Mouse (Mus musculus): ENCODE data around the gene Nr4a1.

Nr4a1 gene

DNA sequence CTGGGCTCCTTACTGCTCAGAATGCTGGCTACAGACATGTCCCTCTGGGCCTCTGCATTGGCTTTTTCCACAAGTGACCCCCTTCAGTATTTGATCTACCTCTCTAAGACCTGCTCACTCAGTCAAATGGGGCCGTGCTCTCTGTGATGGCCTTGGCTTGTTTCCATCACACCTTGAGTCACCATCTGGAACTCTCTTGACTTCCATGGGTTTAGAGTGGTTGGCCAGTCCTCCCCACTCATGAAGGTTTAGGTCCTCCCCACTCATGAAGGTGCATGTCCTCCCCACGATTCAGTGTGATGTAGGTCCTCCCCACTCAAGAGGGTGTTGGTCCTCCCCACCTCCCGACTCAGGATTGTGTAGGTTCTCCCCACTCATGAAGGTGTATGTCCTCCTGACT lies 20.9 kb upstream of the Nr4a1 start:
- in situ Hi-C loops (cut with MboI, MseI) = no loop called here

GRCm38 (mm10) chr15:101233641-101234275 lies 20.3 kb upstream of the Nr4a1 start:
- in situ Hi-C loops (cut with MboI, MseI) = no loop called here

GRCm38 (mm10) chr15:101234611-101235341 lies 19.3 kb upstream of the Nr4a1 start:
- in situ Hi-C loops (cut with MboI, MseI) = loop anchor here (5.0 kb wide), 1 partner anchor 42 kb away; no protein-coding TSS in a partner anchor

GRCm38 (mm10) chr15:101235342-101235698 lies 18.7 kb upstream of the Nr4a1 start:
- in situ Hi-C loops (cut with MboI, MseI) = loop anchor here (5.0 kb wide), 1 partner anchor 43 kb away; no protein-coding TSS in a partner anchor

GRCm38 (mm10) chr15:101235728-101236327 lies 18.2 kb upstream of the Nr4a1 start:
- in situ Hi-C loops (cut with MboI, MseI) = loop anchor here (5.0 kb wide), 1 partner anchor 44 kb away; no protein-coding TSS in a partner anchor

GRCm38 (mm10) chr15:101236878-101237277 lies 17.2 kb upstream of the Nr4a1 start:
- in situ Hi-C loops (cut with MboI, MseI) = loop anchor here (5.0 kb wide), 1 partner anchor 45 kb away; no protein-coding TSS in a partner anchor

DNA sequence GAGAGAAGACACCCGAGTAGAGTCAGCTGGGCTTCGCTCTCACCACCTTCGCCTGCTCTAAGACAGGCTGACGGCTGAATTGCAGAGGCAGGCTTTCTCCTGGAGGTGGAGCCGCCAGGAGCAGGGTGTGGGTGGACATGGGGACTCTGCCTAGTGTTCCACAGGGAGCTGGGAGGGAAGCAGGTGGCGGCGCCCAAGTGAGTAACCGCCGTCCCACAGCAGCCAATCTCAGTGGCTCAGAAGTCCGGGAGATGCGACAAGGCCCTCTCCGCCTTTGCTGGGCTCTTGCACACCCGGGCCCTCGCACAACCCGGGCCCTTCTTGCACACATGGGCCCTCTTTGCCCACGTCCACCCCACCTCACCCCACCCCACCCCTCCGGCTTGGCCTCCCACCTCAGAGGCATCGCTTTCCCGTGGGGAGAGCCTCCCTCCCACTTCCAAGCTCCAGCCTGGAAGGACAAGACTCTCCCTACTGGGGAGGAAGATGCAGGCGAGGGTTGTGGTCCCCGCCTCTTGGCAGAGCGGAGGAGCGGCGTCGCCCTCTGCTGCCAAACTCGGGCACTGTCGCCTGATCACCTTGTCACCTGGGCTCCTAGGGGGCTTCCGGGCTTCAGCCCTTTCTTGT lies 15.1 kb upstream of the Nr4a1 start:
- in situ Hi-C loops (cut with MboI, MseI) = loop anchor here (5.0 kb wide), 1 partner anchor 47 kb away; no protein-coding TSS in a partner anchor

DNA sequence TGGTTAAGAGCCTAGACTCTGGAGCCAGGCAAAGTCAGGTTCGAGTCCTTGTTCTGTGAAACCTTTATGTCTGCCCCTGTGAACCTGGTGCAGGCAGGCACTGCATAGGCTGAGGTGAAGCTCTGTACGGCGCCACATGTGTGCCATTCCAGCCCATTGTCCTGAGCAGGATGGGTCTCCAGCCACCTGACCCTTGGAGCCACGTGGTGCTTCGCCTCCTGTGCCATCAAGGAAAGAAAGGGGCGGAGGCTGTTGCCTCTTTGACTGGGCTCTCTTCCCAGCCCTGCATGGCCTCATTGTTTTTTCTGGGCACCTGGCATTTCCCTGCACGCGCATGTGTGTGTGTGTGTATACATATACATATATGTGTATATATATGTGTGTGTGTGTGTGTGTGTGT lies 14.2 kb upstream of the Nr4a1 start:
- in situ Hi-C loops (cut with MboI, MseI) = loop anchor here (5.0 kb wide), 2 partner anchors 37 to 48 kb away; no protein-coding TSS in a partner anchor

DNA sequence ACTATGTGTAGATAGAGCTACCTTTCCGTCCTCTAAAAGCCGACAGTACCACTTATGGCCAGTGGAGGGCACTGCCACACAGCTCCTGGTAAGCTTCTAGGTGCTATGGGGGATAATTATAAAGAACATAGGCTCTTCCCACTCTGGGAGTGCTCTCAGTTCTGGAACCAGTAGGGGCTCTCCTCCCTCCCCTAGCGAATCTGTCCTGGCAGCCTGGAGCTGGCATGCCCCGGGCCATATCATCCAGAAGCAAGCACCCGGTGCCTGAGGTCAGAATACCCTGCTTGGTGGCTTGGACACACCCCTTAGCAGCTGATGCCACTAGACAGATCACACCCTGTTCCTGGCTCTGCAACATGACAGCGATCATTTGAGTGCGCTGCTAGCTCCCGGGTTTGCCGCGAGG lies 13.3 kb upstream of the Nr4a1 start:
- in situ Hi-C loops (cut with MboI, MseI) = loop anchor here (5.0 kb wide), 1 partner anchor 36 kb away; no protein-coding TSS in a partner anchor

- in situ Hi-C loops (cut with MboI, MseI) = loop anchor here (5.0 kb wide), 1 partner anchor 36 kb away; no protein-coding TSS in a partner anchor
These were observed 12.8 kb upstream of the Nr4a1 start for GRCm38 (mm10) chr15:101241236-101241635.

- in situ Hi-C loops (cut with MboI, MseI) = loop anchor here (5.0 kb wide), 1 partner anchor 35 kb away; no protein-coding TSS in a partner anchor
These were observed 12.2 kb upstream of the Nr4a1 start for GRCm38 (mm10) chr15:101241853-101242252.

DNA sequence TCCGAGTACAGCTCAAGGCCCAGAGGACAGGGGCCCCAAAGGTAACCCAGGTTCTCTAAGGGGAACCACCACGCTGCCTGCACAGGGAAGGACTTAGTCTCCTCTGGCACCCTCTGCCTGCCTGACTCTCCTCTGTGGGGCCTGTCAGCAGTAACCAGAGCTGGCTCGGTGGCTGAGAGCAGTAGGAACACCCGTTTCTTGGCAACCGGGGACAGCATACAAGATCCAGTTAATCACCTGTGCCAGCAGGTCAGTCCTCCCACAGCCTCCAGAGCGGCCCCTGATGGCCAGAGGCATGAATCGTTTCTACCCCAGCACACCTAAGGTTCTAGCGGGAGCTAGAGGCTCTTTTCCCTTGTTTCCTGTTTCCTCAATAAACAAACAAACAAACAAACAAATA lies 11.4 kb upstream of the Nr4a1 start:
- in situ Hi-C loops (cut with MboI, MseI) = loop anchor here (5.0 kb wide), 1 partner anchor 35 kb away; no protein-coding TSS in a partner anchor

DNA sequence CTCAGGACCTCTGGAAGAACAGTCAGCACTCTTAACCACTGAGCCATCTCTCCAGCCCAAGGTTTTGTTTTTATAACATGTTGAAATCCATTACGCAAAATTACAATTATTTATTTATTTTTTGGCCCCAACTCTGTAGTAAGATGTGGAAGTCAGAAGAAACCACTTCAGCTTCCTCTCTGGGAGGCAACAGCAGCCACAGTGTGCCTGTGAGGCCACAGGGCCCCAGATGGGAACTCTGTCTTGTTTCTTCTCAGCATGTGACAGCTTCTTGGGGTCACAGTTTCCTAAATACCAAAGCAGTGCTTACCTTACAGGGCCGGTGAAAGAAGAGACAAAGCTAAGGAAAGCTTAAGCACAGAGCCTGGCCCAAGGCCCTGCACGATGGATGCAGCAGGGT lies 10.1 kb upstream of the Nr4a1 start:
- in situ Hi-C loops (cut with MboI, MseI) = loop anchor here (5.0 kb wide), 1 partner anchor 33 kb away; no protein-coding TSS in a partner anchor

DNA sequence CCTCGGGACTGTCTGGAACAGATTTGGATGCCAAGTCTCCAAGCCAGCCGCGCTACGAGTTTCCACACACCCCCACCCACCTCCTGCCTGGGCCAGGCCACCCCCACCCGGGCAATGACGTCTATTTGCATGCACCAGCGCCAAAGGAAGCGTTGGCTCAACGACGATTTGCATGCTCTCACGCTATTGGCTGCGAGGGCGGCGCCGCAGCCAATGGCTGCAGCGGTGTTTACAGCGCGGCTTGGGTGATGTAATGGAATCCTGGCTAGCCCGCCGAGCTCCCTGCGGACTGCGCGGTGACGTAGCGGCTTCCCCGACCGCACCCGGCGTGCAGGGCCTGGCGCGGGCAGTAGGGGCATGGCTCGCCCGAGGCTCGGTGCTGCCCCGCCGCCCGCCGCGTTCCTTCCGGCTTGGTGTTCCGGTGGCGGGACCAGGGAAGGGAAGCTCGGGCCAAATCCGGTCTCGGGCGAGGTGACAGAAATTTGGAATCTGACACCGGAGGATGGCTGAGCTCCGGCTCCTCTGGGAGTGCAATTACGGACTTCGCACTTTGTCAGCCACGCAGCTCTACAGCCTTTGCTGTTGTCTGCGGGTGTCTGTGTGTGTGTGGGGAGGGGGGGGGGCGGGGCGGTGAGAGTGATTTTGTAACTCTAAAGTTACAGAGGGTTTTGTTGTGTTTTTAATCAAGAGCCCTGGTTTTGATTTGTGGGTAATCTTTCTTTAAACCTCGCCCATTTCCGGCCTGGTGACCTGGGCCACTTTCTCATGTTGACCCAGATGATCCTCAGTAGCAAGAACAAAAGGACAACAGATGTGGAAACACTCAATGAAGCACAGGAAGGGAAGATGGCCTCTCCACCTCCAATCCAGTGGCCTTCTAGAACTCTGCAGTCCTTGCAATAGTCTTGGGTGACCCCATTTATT lies 7.6 kb upstream of the Nr4a1 start:
- in situ Hi-C loops (cut with MboI, MseI) = no loop called here

GRCm38 (mm10) chr15:101247155-101247498 lies 6.9 kb upstream of the Nr4a1 start:
- in situ Hi-C loops (cut with MboI, MseI) = no loop called here

- in situ Hi-C loops (cut with MboI, MseI) = no loop called here
These were observed 5.9 kb upstream of the Nr4a1 start for GRCm38 (mm10) chr15:101248029-101248710.

DNA sequence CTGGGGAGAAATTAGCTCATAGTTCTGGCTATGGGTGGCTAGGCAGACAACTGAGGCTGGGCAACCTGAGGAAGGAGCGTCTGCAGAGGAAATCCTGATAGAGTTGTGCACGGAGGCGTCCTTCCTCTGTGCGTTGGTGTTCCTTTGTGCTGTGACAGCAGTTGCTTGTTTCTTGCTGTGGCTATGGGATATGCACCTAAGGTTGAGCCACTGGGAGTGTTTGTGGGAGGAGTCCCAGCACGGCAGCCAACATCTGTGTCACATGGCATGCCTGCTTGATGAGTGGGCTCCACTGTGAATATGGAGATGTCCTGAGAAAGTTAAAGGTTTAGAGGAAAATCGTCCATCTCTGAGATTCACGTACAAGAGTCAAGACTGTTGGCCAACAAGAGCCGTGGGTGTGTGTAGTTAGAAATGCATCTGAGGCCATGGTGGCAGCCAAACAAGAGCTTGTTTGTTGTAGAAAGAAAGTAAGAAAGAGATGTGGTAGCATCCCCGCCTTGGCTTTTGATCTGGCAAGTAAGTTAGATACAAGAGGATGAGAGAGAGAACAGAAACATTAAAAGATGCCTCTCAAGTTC lies 3.8 kb upstream of the Nr4a1 start:
- in situ Hi-C loops (cut with MboI, MseI) = loop anchor here (10.0 to 25.0 kb wide), 3 partner anchors 496 to 1888 kb away; partner anchors contain the start of gene Fmnl3

DNA sequence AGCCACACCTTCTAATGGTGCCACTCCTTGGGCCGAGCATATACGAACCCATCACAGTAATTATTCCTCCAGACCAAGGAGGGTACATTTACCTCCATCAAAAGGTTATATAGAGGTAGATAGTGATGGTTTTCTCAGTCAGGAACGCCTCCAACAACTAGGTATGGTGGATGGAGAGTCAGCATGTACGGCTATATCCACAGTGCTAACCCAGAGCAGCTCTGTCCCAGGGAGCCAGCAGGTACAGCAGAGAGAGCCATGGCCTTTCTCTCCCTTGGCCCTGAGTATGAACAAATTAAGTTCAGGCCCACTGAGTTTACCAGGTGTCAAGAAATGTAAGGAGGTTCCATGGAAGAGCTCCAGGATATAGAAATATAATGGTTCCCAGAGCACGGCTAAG lies 2.1 kb upstream of the Nr4a1 start:
- in situ Hi-C loops (cut with MboI, MseI) = loop anchor here (10.0 to 25.0 kb wide), 3 partner anchors 497 to 1890 kb away; partner anchors contain the start of gene Fmnl3

DNA sequence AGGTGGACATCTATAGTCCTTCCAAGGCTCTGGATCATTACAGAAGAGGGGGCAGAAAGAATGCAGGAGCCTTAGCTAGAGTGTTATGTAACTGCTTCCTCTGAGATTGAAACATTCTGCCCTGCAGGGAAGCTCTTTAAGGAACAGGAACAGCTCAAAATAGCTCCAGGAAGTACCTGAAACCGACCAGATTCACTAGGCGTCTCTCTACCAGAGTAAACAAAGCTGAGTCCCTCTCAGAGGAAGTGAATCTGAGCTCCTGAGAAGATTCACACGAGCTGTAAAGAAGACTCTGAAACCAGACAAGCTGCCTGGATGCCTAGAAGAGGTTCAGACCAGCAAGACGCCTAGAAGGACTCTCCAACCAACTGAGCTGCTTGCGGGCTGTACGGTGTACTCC lies 1.5 kb upstream of the Nr4a1 start:
- in situ Hi-C loops (cut with MboI, MseI) = loop anchor here (10.0 to 25.0 kb wide), 3 partner anchors 498 to 1890 kb away; partner anchors contain the start of gene Fmnl3

- in situ Hi-C loops (cut with MboI, MseI) = loop anchor here (10.0 to 25.0 kb wide), 3 partner anchors 499 to 1891 kb away; partner anchors contain the start of gene Fmnl3
These were observed 545 bp upstream of the Nr4a1 start for GRCm38 (mm10) chr15:101253563-101253885.
